In genomic region chrX:162359767-162360545, GRCm38 (mm10) we compare ENCODE assay signal across 10 mouse cellular contexts.
DNase-seq lines count a peak whose midpoint lies in the region; ATAC-seq and TF ChIP-seq lines count a peak whose summit lies in the region.
"Had no signal": no experiment of that assay in that cellular context is flagged by ENCODE, and none has a peak within 500 bp of the region (broad histone marks: within the 10 kb centered on the region; RNA-seq: fewer than 3 reads in every experiment).

No protein-coding gene starts in this region.

- TF ChIP-seq EP300 in lung, postnatal 0 days (IDR thresholded peaks at IDR 0.05): no peak

- peak; percentile 33 for DNase-seq in hindbrain, postnatal 0 days (ENCODE audit: low spot score)
- DNase-seq in embryonic facial prominence, embryonic 14.5 days (ENCODE audit: low spot score): peak; percentile 45
- peak; percentile 59 for DNase-seq in heart, postnatal 4 days
- peak; percentile 11 for DNase-seq in lung, postnatal 0 days (ENCODE audit: low spot score)
- no peak for DNase-seq in layer of hippocampus, adult 18-20 months (ENCODE audit: low spot score in 2 of 2)
- DNase-seq in thymus, adult 18-20 months: no peak

- no peak overlapping the region for H3K27ac ChIP-seq in hindbrain, postnatal 0 days
- H3K27ac ChIP-seq in hindbrain, embryonic 13.5 days: no peak overlapping the region
- no peak overlapping the region for H3K27ac ChIP-seq in embryonic facial prominence, embryonic 14.5 days (replicated peaks; ENCODE audit: low read depth, low read length)
- no peak overlapping the region for H3K27ac ChIP-seq in lung, postnatal 0 days (ENCODE audit: low read length)
- H3K27ac ChIP-seq in midbrain, embryonic 16.5 days (ENCODE audit: low read length): no peak overlapping the region
- H3K27ac ChIP-seq: forebrain, embryonic 10.5 days; neural tube, embryonic 13.5 days had no signal

- no peaks in the 10 kb centered on the region for H3K9me3 ChIP-seq in hindbrain, postnatal 0 days (ENCODE audit: low read length)
- H3K9me3 ChIP-seq in hindbrain, embryonic 13.5 days: no peaks in the 10 kb centered on the region
- H3K9me3 ChIP-seq in embryonic facial prominence, embryonic 14.5 days (ENCODE audit: control insufficient read depth, low read length): no peaks in the 10 kb centered on the region
- H3K9me3 ChIP-seq in lung, postnatal 0 days (ENCODE audit: low read length): no peaks in the 10 kb centered on the region
- H3K9me3 ChIP-seq in midbrain, embryonic 16.5 days (replicated peaks; ENCODE audit: control insufficient read depth, low read length, poor library complexity, severe bottlenecking): no peaks in the 10 kb centered on the region
- H3K9me3 ChIP-seq: forebrain, embryonic 10.5 days; neural tube, embryonic 13.5 days had no signal

- no peaks in the 10 kb centered on the region for H3K27me3 ChIP-seq in hindbrain, postnatal 0 days (ENCODE audit: insufficient read depth, low read length)
- H3K27me3 ChIP-seq in hindbrain, embryonic 13.5 days: peaks cover 21% of the 10 kb centered on the region; the same call in 1 of the 2 replicates
- H3K27me3 ChIP-seq in embryonic facial prominence, embryonic 14.5 days (replicated peaks; ENCODE audit: control insufficient read depth, insufficient read depth, low read length): peaks cover 13% of the 10 kb centered on the region; the same call in 1 of the 2 replicates
- H3K27me3 ChIP-seq in lung, postnatal 0 days (replicated peaks; ENCODE audit: insufficient read depth, low read length): no peaks in the 10 kb centered on the region
- no peaks in the 10 kb centered on the region; the same call in 1 of the 2 replicates for H3K27me3 ChIP-seq in midbrain, embryonic 16.5 days (ENCODE audit: control insufficient read depth, insufficient read depth, low read depth, low read length)

- H3K4me2 ChIP-seq in hindbrain, postnatal 0 days (ENCODE audit: low read depth, low read length): no peak overlapping the region
- H3K4me2 ChIP-seq in hindbrain, embryonic 13.5 days: no peak overlapping the region
- no peak overlapping the region for H3K4me2 ChIP-seq in embryonic facial prominence, embryonic 14.5 days (ENCODE audit: low read depth, low read length)
- no peak overlapping the region for H3K4me2 ChIP-seq in lung, postnatal 0 days (replicated peaks; ENCODE audit: low read depth, low read length)
- H3K4me2 ChIP-seq in midbrain, embryonic 16.5 days (ENCODE audit: low read length): no peak overlapping the region
- H3K4me2 ChIP-seq: neural tube, embryonic 13.5 days had no signal

- H3K4me3 ChIP-seq in hindbrain, postnatal 0 days (ENCODE audit: low read length): no peak overlapping the region
- no peak overlapping the region for H3K4me3 ChIP-seq in hindbrain, embryonic 13.5 days
- H3K4me3 ChIP-seq in embryonic facial prominence, embryonic 14.5 days (ENCODE audit: low read depth, low read length): no peak overlapping the region
- no peak overlapping the region for H3K4me3 ChIP-seq in lung, postnatal 0 days (ENCODE audit: low read depth, low read length)
- no peak overlapping the region for H3K4me3 ChIP-seq in midbrain, embryonic 16.5 days (ENCODE audit: low read depth, low read length)
- H3K4me3 ChIP-seq: forebrain, embryonic 10.5 days; neural tube, embryonic 13.5 days had no signal

- no peaks in the 10 kb centered on the region for H3K36me3 ChIP-seq in hindbrain, postnatal 0 days (ENCODE audit: insufficient read depth, low read length)
- H3K36me3 ChIP-seq in hindbrain, embryonic 13.5 days: no peaks in the 10 kb centered on the region
- no peaks in the 10 kb centered on the region for H3K36me3 ChIP-seq in embryonic facial prominence, embryonic 14.5 days (ENCODE audit: control insufficient read depth, insufficient read depth, low read length)
- no peaks in the 10 kb centered on the region for H3K36me3 ChIP-seq in lung, postnatal 0 days (ENCODE audit: insufficient read depth, low read length)
- no peaks in the 10 kb centered on the region for H3K36me3 ChIP-seq in midbrain, embryonic 16.5 days (ENCODE audit: control insufficient read depth, insufficient read depth, low read length)
- H3K36me3 ChIP-seq: forebrain, embryonic 10.5 days; neural tube, embryonic 13.5 days had no signal

- no peak overlapping the region for H3K9ac ChIP-seq in hindbrain, postnatal 0 days (replicated peaks; ENCODE audit: low read length)
- H3K9ac ChIP-seq in hindbrain, embryonic 13.5 days: no peak overlapping the region
- H3K9ac ChIP-seq in embryonic facial prominence, embryonic 14.5 days (ENCODE audit: low read depth, low read length): no peak overlapping the region
- no peak overlapping the region for H3K9ac ChIP-seq in lung, postnatal 0 days (replicated peaks; ENCODE audit: low read depth)
- no peak overlapping the region for H3K9ac ChIP-seq in midbrain, embryonic 16.5 days (ENCODE audit: low read depth, low read length)
- H3K9ac ChIP-seq: neural tube, embryonic 13.5 days had no signal

- no peaks in the 10 kb centered on the region for H3K4me1 ChIP-seq in hindbrain, postnatal 0 days (ENCODE audit: insufficient read depth, low read length)
- no peaks in the 10 kb centered on the region for H3K4me1 ChIP-seq in hindbrain, embryonic 13.5 days (replicated peaks)
- no peaks in the 10 kb centered on the region for H3K4me1 ChIP-seq in embryonic facial prominence, embryonic 14.5 days (ENCODE audit: control insufficient read depth, insufficient read depth, low read length)
- H3K4me1 ChIP-seq in lung, postnatal 0 days (ENCODE audit: insufficient read depth, low read depth, low read length): no peaks in the 10 kb centered on the region
- H3K4me1 ChIP-seq in midbrain, embryonic 16.5 days (ENCODE audit: control insufficient read depth, insufficient read depth, low read length): no peaks in the 10 kb centered on the region
- H3K4me1 ChIP-seq: forebrain, embryonic 10.5 days; neural tube, embryonic 13.5 days had no signal

- no peak for TF ChIP-seq CTCF in hindbrain, postnatal 0 days (IDR thresholded peaks at IDR 0.05; ENCODE audit: low read depth)
- no peak for TF ChIP-seq CTCF in lung, postnatal 0 days (IDR thresholded peaks at IDR 0.05)

- 52% methylated on average over 9 of the region's 9 CpGs for WGBS in hindbrain, postnatal 0 days
- 73% methylated on average over 9 of the region's 9 CpGs for WGBS in hindbrain, embryonic 13.5 days
- 28% methylated on average over 9 of the region's 9 CpGs for WGBS in embryonic facial prominence, embryonic 14.5 days
- WGBS in lung, postnatal 0 days: 36% methylated on average over 9 of the region's 9 CpGs
- WGBS in midbrain, embryonic 16.5 days: 66% methylated on average over 9 of the region's 9 CpGs

- ATAC-seq in hindbrain, postnatal 0 days: no peak
- ATAC-seq in hindbrain, embryonic 13.5 days (ENCODE audit: low FRiP score): no peak
- ATAC-seq in embryonic facial prominence, embryonic 14.5 days (ENCODE audit: low read depth): peak; percentile 18; the same call in 1 of the 2 replicates
- ATAC-seq in lung, postnatal 0 days: no peak
- no peak for ATAC-seq in midbrain, embryonic 16.5 days

Comparison
In these comparisons a context has a peak if more than half of its experiments do, and no peak if none do; other contexts are left out.
1. DNase-seq: peak in hindbrain, postnatal 0 days (single experiment), embryonic facial prominence, embryonic 14.5 days (single experiment), heart, postnatal 4 days (single experiment) and lung, postnatal 0 days (single experiment); none in layer of hippocampus, adult 18-20 months (0 of 2) and thymus, adult 18-20 months (0 of 2).